Comparison of ENCODE assay signal across 9 mouse cellular contexts in the genomic region with DNA sequence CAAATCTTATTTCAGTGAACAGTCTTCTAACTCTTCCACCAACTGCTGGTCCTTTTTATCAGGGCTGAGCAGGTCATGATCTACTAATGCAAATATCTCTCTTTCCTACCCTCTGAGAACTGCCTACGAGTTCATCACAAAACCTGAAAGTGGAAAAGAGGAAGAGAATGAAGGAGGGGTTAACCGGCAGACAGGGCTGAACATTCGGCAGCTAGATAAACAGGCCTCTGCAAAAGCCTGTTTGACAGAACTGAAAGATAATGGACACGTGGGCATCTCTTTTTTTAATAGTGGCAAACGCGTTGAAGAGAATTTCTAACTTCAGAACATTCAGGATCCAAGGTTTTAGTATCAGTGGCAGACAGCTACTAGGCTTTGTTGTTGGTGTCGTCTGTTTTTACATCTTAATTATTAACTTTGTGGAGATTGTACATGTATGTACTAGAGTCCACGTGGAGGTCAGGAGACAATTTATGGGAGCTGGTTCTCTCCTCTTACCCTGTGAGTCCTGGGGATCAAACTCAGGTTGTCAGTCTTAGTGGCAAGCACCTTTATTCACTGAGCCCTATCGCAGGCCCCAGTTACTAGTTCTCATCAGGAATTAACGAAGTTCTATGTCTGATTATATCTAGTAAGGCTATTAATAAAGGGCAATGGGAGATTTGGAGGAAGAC. TPM values are rescaled to one million over a fixed set of nuclear protein-coding genes. Genes with fewer than 3 reads are reported as not detected.
DNase-seq lines count a peak whose midpoint lies in the region; ATAC-seq lines count a peak whose summit lies in the region.
"Had no signal": no experiment of that assay in that cellular context is flagged by ENCODE, and none has a peak within 500 bp of the region (broad histone marks: within the 10 kb centered on the region; RNA-seq: fewer than 3 reads in every experiment).

No protein-coding gene starts in this region.

- H3K4me3 ChIP-seq in midbrain, embryonic 13.5 days (replicated peaks), result peak overlapping the region; percentile 72; the same call in 1 of the 2 replicates
- no peak overlapping the region for H3K4me3 ChIP-seq in midbrain, embryonic 11.5 days (ENCODE audit: low read depth, low read length)
- peak overlapping the region; percentile 83 for H3K4me3 ChIP-seq in erythroblast, embryonic 14.5 days (replicated peaks)
- H3K4me3 ChIP-seq in liver, embryonic 13.5 days (replicated peaks), result peak overlapping the region; percentile 100
- no peak overlapping the region for H3K4me3 ChIP-seq in kidney, embryonic 14.5 days (ENCODE audit: low read length)

- 88% methylated on average over 10 of the region's 10 CpGs for WGBS in midbrain, embryonic 13.5 days
- WGBS in midbrain, embryonic 11.5 days, result 84% methylated on average over 10 of the region's 10 CpGs
- WGBS in liver, embryonic 13.5 days (ENCODE audit: insufficient replicate concordance), result 6% methylated on average over 10 of the region's 10 CpGs
- 72% methylated on average over 10 of the region's 10 CpGs for WGBS in kidney, embryonic 14.5 days

- H3K4me2 ChIP-seq in midbrain, embryonic 13.5 days (replicated peaks), result peak overlapping the region; percentile 93
- no peak overlapping the region for H3K4me2 ChIP-seq in midbrain, embryonic 11.5 days
- peak overlapping the region; percentile 78 for H3K4me2 ChIP-seq in liver, embryonic 13.5 days
- H3K4me2 ChIP-seq in kidney, embryonic 14.5 days (replicated peaks; ENCODE audit: low read depth, low read length), result no peak overlapping the region

- no peak for ATAC-seq in midbrain, embryonic 13.5 days
- no peak for ATAC-seq in midbrain, embryonic 11.5 days (ENCODE audit: low FRiP score)
- ATAC-seq in liver, embryonic 13.5 days (ENCODE audit: low read depth), result peak; percentile 70
- ATAC-seq in kidney, embryonic 14.5 days (ENCODE audit: low FRiP score, low TSS enrichment), result no peak

- H3K27ac ChIP-seq in midbrain, embryonic 13.5 days, result no peak overlapping the region
- no peak overlapping the region for H3K27ac ChIP-seq in midbrain, embryonic 11.5 days (ENCODE audit: low read depth, low read length)
- H3K27ac ChIP-seq in liver, embryonic 13.5 days, result peak overlapping the region; percentile 94
- no peak overlapping the region for H3K27ac ChIP-seq in kidney, embryonic 14.5 days (ENCODE audit: low read depth, low read length)

- H3K9me3 ChIP-seq in midbrain, embryonic 13.5 days, result no peaks in the 10 kb centered on the region
- H3K9me3 ChIP-seq in midbrain, embryonic 11.5 days (ENCODE audit: control insufficient read depth, low read length), result no peaks in the 10 kb centered on the region
- H3K9me3 ChIP-seq in erythroblast, embryonic 14.5 days (ENCODE audit: control insufficient read depth, low read length), result no peaks in the 10 kb centered on the region
- no peaks in the 10 kb centered on the region for H3K9me3 ChIP-seq in liver, embryonic 13.5 days (replicated peaks)
- no peaks in the 10 kb centered on the region for H3K9me3 ChIP-seq in kidney, embryonic 14.5 days (ENCODE audit: control insufficient read depth, low read length)

- no peaks in the 10 kb centered on the region for H3K27me3 ChIP-seq in midbrain, embryonic 13.5 days
- no peaks in the 10 kb centered on the region for H3K27me3 ChIP-seq in midbrain, embryonic 11.5 days (ENCODE audit: control insufficient read depth, insufficient read depth, low read length)
- H3K27me3 ChIP-seq in erythroblast, embryonic 14.5 days (ENCODE audit: control insufficient read depth), result no peaks in the 10 kb centered on the region
- no peaks in the 10 kb centered on the region for H3K27me3 ChIP-seq in liver, embryonic 13.5 days
- no peaks in the 10 kb centered on the region for H3K27me3 ChIP-seq in splenic B cell, adult 2 months (ENCODE audit: control insufficient read depth, insufficient read depth, low read length, poor library complexity, severe bottlenecking)
- H3K27me3 ChIP-seq in kidney, embryonic 14.5 days (ENCODE audit: control insufficient read depth, insufficient read depth, low read length), result no peaks in the 10 kb centered on the region

- H3K36me3 ChIP-seq in midbrain, embryonic 13.5 days, result no peaks in the 10 kb centered on the region
- H3K36me3 ChIP-seq in midbrain, embryonic 11.5 days (ENCODE audit: control insufficient read depth, insufficient read depth, low read length), result no peaks in the 10 kb centered on the region
- H3K36me3 ChIP-seq in erythroblast, embryonic 14.5 days (ENCODE audit: control insufficient read depth), result peaks cover 20% of the 10 kb centered on the region
- no peaks in the 10 kb centered on the region for H3K36me3 ChIP-seq in liver, embryonic 13.5 days
- H3K36me3 ChIP-seq in splenic B cell, adult 2 months (ENCODE audit: control insufficient read depth, insufficient read depth, low read length, poor library complexity, severe bottlenecking), result no peaks in the 10 kb centered on the region
- no peaks in the 10 kb centered on the region for H3K36me3 ChIP-seq in kidney, embryonic 14.5 days (ENCODE audit: control insufficient read depth, insufficient read depth, low read length)

- DNase-seq in midbrain, embryonic 11.5 days (ENCODE audit: low spot score, missing footprints), result no peak
- peak; percentile 67 for DNase-seq in liver, embryonic 13.5 days
- DNase-seq in splenic B cell, adult 2 months (ENCODE audit: low read depth, low spot score), result peak; percentile 88
- no peak for DNase-seq in left cerebral cortex, postnatal 25 days (ENCODE audit: low spot score in 2 of 2)
- no peak for DNase-seq in gastrocnemius, postnatal 25 days
- DNase-seq: adrenal gland, adult 8-10 months had no signal

- peaks cover 25% of the 10 kb centered on the region for H3K4me1 ChIP-seq in midbrain, embryonic 13.5 days (replicated peaks)
- peaks cover 5% of the 10 kb centered on the region for H3K4me1 ChIP-seq in midbrain, embryonic 11.5 days (ENCODE audit: control insufficient read depth, insufficient read depth, low read length)
- H3K4me1 ChIP-seq in erythroblast, embryonic 14.5 days (ENCODE audit: control insufficient read depth), result peaks cover 73% of the 10 kb centered on the region
- peaks cover 70% of the 10 kb centered on the region for H3K4me1 ChIP-seq in liver, embryonic 13.5 days (replicated peaks)
- H3K4me1 ChIP-seq in kidney, embryonic 14.5 days (ENCODE audit: control insufficient read depth, insufficient read depth, low read length), result peaks cover 13% of the 10 kb centered on the region

- no peak overlapping the region for H3K9ac ChIP-seq in midbrain, embryonic 13.5 days (replicated peaks)
- H3K9ac ChIP-seq in midbrain, embryonic 11.5 days (ENCODE audit: low read length), result no peak overlapping the region
- peak overlapping the region; percentile 99 for H3K9ac ChIP-seq in liver, embryonic 13.5 days
- no peak overlapping the region for H3K9ac ChIP-seq in kidney, embryonic 14.5 days (ENCODE audit: low read depth, low read length)

- intact Hi-C loops in left cerebral cortex, postnatal 25 days (cut with DNase I), result no loop called here

RNA-seq across cellular contexts. Expression of gene Smap2, which starts 2.3 kb away (rescaled TPM):
- 30.9 and 34.2 TPM in 2 replicates for polyA plus RNA-seq in midbrain, embryonic 13.5 days (2015; fragmentation: Nextera tagmentation; extraction: Ambion mirVana)
- polyA plus RNA-seq in midbrain, embryonic 11.5 days (2014; fragmentation: Nextera tagmentation; extraction: Ambion mirVana), result 17.6 and 18.1 TPM in 2 replicates
- 3.4 and 3.7 TPM in 2 replicates for polyA plus RNA-seq in erythroblast, embryonic 14.5 days (2012)
- 19.8 and 23.7 TPM in 2 replicates for polyA plus RNA-seq in liver, embryonic 13.5 days (2015; fragmentation: Nextera tagmentation; extraction: Ambion mirVana)
- polyA plus RNA-seq in kidney, embryonic 14.5 days (2014; fragmentation: Nextera tagmentation; extraction: Ambion mirVana), result 13.5 and 20.2 TPM in 2 replicates
- 100 to 1,000 TPM; 188 to 194 TPM for total RNA-seq in left cerebral cortex, postnatal 25 days (2021)
- total RNA-seq in gastrocnemius, postnatal 25 days (2021), result 10 to 100 TPM; 14.5 to 15.9 TPM

RNA-seq across cellular contexts. Expression of gene Col9a2, which starts 24.5 kb away (rescaled TPM):
- polyA plus RNA-seq in midbrain, embryonic 13.5 days (2015; fragmentation: Nextera tagmentation; extraction: Ambion mirVana), result 6.1 and 8.3 TPM in 2 replicates
- polyA plus RNA-seq in midbrain, embryonic 11.5 days (2014; fragmentation: Nextera tagmentation; extraction: Ambion mirVana), result 2.3 TPM in 2 replicates
- 0.05 TPM in 1 of 2 replicates, not detected in the other for polyA plus RNA-seq in erythroblast, embryonic 14.5 days (2012)
- polyA plus RNA-seq in liver, embryonic 13.5 days (2015; fragmentation: Nextera tagmentation; extraction: Ambion mirVana), result 1.8 and 2.3 TPM in 2 replicates
- polyA plus RNA-seq in kidney, embryonic 14.5 days (2014; fragmentation: Nextera tagmentation; extraction: Ambion mirVana), result 1.7 and 3.2 TPM in 2 replicates
- total RNA-seq in left cerebral cortex, postnatal 25 days (2021), result 1 to 10 TPM; 5.2 to 5.5 TPM
- under 1 TPM; 0.40 to 0.41 TPM for total RNA-seq in gastrocnemius, postnatal 25 days (2021)

Comparison
In these comparisons a context has a peak if more than half of its experiments do, and no peak if none do; other contexts are left out.
1. H3K4me2 ChIP-seq: peak in midbrain, embryonic 13.5 days (single experiment) and liver, embryonic 13.5 days (single experiment); none in midbrain, embryonic 11.5 days (single experiment) and kidney, embryonic 14.5 days (single experiment).
2. H3K4me3 ChIP-seq: peak in midbrain, embryonic 13.5 days (single experiment), erythroblast, embryonic 14.5 days (single experiment) and liver, embryonic 13.5 days (single experiment); none in midbrain, embryonic 11.5 days (single experiment) and kidney, embryonic 14.5 days (single experiment).
3. DNase-seq: peak in liver, embryonic 13.5 days (single experiment) and splenic B cell, adult 2 months (single experiment); none in midbrain, embryonic 11.5 days (single experiment), left cerebral cortex, postnatal 25 days (0 of 2) and gastrocnemius, postnatal 25 days (single experiment).